ENCODE assay signal across 20 mouse cellular contexts in genomic region chr5:3394145-3394544, GRCm38 (mm10). TPM values are rescaled to one million over a fixed set of nuclear protein-coding genes. Genes with fewer than 3 reads are reported as not detected.
DNase-seq lines count a peak whose midpoint lies in the region; ATAC-seq and TF ChIP-seq lines count a peak whose summit lies in the region.
"Had no signal": no experiment of that assay in that cellular context is flagged by ENCODE, and none has a peak within 500 bp of the region (broad histone marks: within the 10 kb centered on the region; RNA-seq: fewer than 3 reads in every experiment).

No protein-coding gene starts in this region.

- no peak overlapping the region for H3K4me3 ChIP-seq in forebrain, embryonic 16.5 days (replicated peaks; ENCODE audit: low read length)
- H3K4me3 ChIP-seq in forebrain, postnatal 0 days (ENCODE audit: low read depth, low read length): no peak overlapping the region
- no peak overlapping the region for H3K4me3 ChIP-seq in midbrain, embryonic 10.5 days
- no peak overlapping the region for H3K4me3 ChIP-seq in midbrain, postnatal 0 days (ENCODE audit: low read depth, low read length)
- H3K4me3 ChIP-seq: embryonic facial prominence, embryonic 15.5 days; heart, adult 2 months; heart, embryonic 15.5 days; intestine, embryonic 15.5 days had no signal

- WGBS in forebrain, embryonic 16.5 days: 95% methylated on average over 7 of the region's 7 CpGs
- WGBS in forebrain, postnatal 0 days: 90% methylated on average over 7 of the region's 7 CpGs
- WGBS in midbrain, embryonic 10.5 days: 89% methylated on average over 7 of the region's 7 CpGs
- WGBS in midbrain, postnatal 0 days: 90% methylated on average over 7 of the region's 7 CpGs

- no peak for TF ChIP-seq CTCF in forebrain, postnatal 0 days (IDR thresholded peaks at IDR 0.05; ENCODE audit: low read depth)
- TF ChIP-seq CTCF in midbrain, postnatal 0 days (IDR thresholded peaks at IDR 0.05): no peak

- H3K4me1 ChIP-seq in forebrain, embryonic 16.5 days (replicated peaks; ENCODE audit: control insufficient read depth, insufficient read depth, low read length): peaks cover 13% of the 10 kb centered on the region
- no peaks in the 10 kb centered on the region for H3K4me1 ChIP-seq in forebrain, postnatal 0 days (ENCODE audit: insufficient read depth)
- H3K4me1 ChIP-seq in midbrain, embryonic 10.5 days: peaks cover 19% of the 10 kb centered on the region; the same call in 1 of the 2 replicates
- no peaks in the 10 kb centered on the region for H3K4me1 ChIP-seq in midbrain, postnatal 0 days (ENCODE audit: insufficient read depth, low read length)
- H3K4me1 ChIP-seq: embryonic facial prominence, embryonic 15.5 days; heart, embryonic 15.5 days; intestine, embryonic 15.5 days had no signal

- H3K27ac ChIP-seq in forebrain, embryonic 16.5 days (ENCODE audit: low read length): peak overlapping the region; percentile 43; the same call in 1 of the 2 replicates
- H3K27ac ChIP-seq in forebrain, postnatal 0 days (ENCODE audit: low read depth, low read length): no peak overlapping the region
- H3K27ac ChIP-seq in midbrain, embryonic 10.5 days (replicated peaks): peak overlapping the region; percentile 55; the same call in 1 of the 2 replicates
- H3K27ac ChIP-seq in midbrain, postnatal 0 days (ENCODE audit: low read depth, low read length): no peak overlapping the region
- H3K27ac ChIP-seq: embryonic facial prominence, embryonic 15.5 days; heart, adult 2 months; heart, embryonic 15.5 days; intestine, embryonic 15.5 days had no signal

- no peaks in the 10 kb centered on the region for H3K9me3 ChIP-seq in forebrain, embryonic 16.5 days (ENCODE audit: control insufficient read depth, low read length)
- H3K9me3 ChIP-seq in forebrain, postnatal 0 days (ENCODE audit: low read length): no peaks in the 10 kb centered on the region
- no peaks in the 10 kb centered on the region for H3K9me3 ChIP-seq in midbrain, embryonic 10.5 days (replicated peaks)
- H3K9me3 ChIP-seq in midbrain, postnatal 0 days (ENCODE audit: low read length): no peaks in the 10 kb centered on the region
- H3K9me3 ChIP-seq: embryonic facial prominence, embryonic 15.5 days; heart, embryonic 15.5 days; intestine, embryonic 15.5 days had no signal

- DNase-seq in cerebellum, postnatal 14 days: peak; percentile 33 to 37
- no peak for DNase-seq in cerebellum, adult 9-10 months
- DNase-seq in forebrain, postnatal 0 days: no peak
- DNase-seq in midbrain, embryonic 10.5 days (ENCODE audit: low spot score): no peak
- no peak for DNase-seq in midbrain, postnatal 0 days (ENCODE audit: low spot score)
- DNase-seq in left cerebral cortex, postnatal 36 days (ENCODE audit: low spot score in 2 of 2): no peak
- DNase-seq: adrenal gland, postnatal 10 days; cerebellum, adult 11-12 months; cerebellum, adult 9-11 months; embryo, embryonic 11 days; gastrocnemius, postnatal 10 days; heart, postnatal 14 days; kidney, adult 18-20 months had no signal

- no peaks in the 10 kb centered on the region for H3K36me3 ChIP-seq in forebrain, embryonic 16.5 days (ENCODE audit: control insufficient read depth, insufficient read depth)
- H3K36me3 ChIP-seq in forebrain, postnatal 0 days (ENCODE audit: insufficient read depth): no peaks in the 10 kb centered on the region
- H3K36me3 ChIP-seq in midbrain, embryonic 10.5 days: 0 out of 2 replicates have a peak, but pooled peaks cover 2% of the 10 kb centered on the region
- H3K36me3 ChIP-seq in midbrain, postnatal 0 days (ENCODE audit: insufficient read depth, low read length): no peaks in the 10 kb centered on the region
- H3K36me3 ChIP-seq: embryonic facial prominence, embryonic 15.5 days; intestine, embryonic 15.5 days had no signal

- ATAC-seq in forebrain, embryonic 16.5 days: no peak
- no peak for ATAC-seq in forebrain, postnatal 0 days
- ATAC-seq in midbrain, postnatal 0 days (ENCODE audit: low FRiP score): no peak
- 0 out of 2 replicates have a peak, but pooled peaks have one; percentile 39 for ATAC-seq in erythroid progenitor cell, adult 5-6 weeks (replicated peaks; ENCODE audit: low FRiP score, poor library complexity, severe bottlenecking)
- ATAC-seq: intestine, embryonic 15.5 days had no signal

- H3K27me3 ChIP-seq in forebrain, embryonic 16.5 days (replicated peaks; ENCODE audit: control insufficient read depth, insufficient read depth, low read length): no peaks in the 10 kb centered on the region
- no peaks in the 10 kb centered on the region for H3K27me3 ChIP-seq in forebrain, postnatal 0 days (ENCODE audit: insufficient read depth, low read length)
- H3K27me3 ChIP-seq in midbrain, embryonic 10.5 days (ENCODE audit: low read depth, poor library complexity, severe bottlenecking): no peaks in the 10 kb centered on the region
- H3K27me3 ChIP-seq in midbrain, postnatal 0 days (ENCODE audit: insufficient read depth, low read length): no peaks in the 10 kb centered on the region
- H3K27me3 ChIP-seq: embryonic facial prominence, embryonic 15.5 days; heart, embryonic 15.5 days; intestine, embryonic 15.5 days had no signal

- no peak overlapping the region for H3K9ac ChIP-seq in forebrain, embryonic 16.5 days (replicated peaks; ENCODE audit: low read depth, low read length)
- no peak overlapping the region for H3K9ac ChIP-seq in forebrain, postnatal 0 days
- H3K9ac ChIP-seq in midbrain, postnatal 0 days (replicated peaks; ENCODE audit: low read length, poor library complexity, severe bottlenecking): no peak overlapping the region
- H3K9ac ChIP-seq: embryonic facial prominence, embryonic 15.5 days; heart, embryonic 15.5 days; intestine, embryonic 15.5 days had no signal

- no peak overlapping the region for H3K4me2 ChIP-seq in forebrain, embryonic 16.5 days (ENCODE audit: low read length)
- no peak overlapping the region for H3K4me2 ChIP-seq in forebrain, postnatal 0 days (ENCODE audit: low read depth)
- no peak overlapping the region for H3K4me2 ChIP-seq in midbrain, postnatal 0 days (ENCODE audit: low read depth, low read length, poor library complexity, severe bottlenecking)
- H3K4me2 ChIP-seq: embryonic facial prominence, embryonic 15.5 days; heart, embryonic 11.5 days; heart, embryonic 15.5 days; intestine, embryonic 15.5 days had no signal

- intact Hi-C loops in left cerebral cortex, postnatal 36 days (cut with DNase I): no loop called here

RNA-seq across cellular contexts. Expression of gene Cdk6, which starts 52.9 kb away (rescaled TPM):
- 26.5 and 29.8 TPM in 2 replicates for polyA plus RNA-seq in forebrain, embryonic 16.5 days (2015; fragmentation: Nextera tagmentation; extraction: Ambion mirVana)
- total RNA-seq in forebrain, postnatal 0 days (2014; rRNA removed): 14.3 and 19.8 TPM in 2 replicates
- 4.4 and 9.4 TPM in 2 replicates for polyA plus RNA-seq in forebrain, postnatal 0 days (2015; fragmentation: Nextera tagmentation; extraction: Ambion mirVana)
- 16.5 and 21.6 TPM in 2 replicates for polyA plus RNA-seq in midbrain, embryonic 10.5 days (2016; fragmentation: Nextera tagmentation; extraction: Ambion mirVana)
- total RNA-seq in midbrain, postnatal 0 days (2014; rRNA removed): 7.1 and 22.0 TPM in 2 replicates
- 4.0 and 5.5 TPM in 2 replicates for polyA plus RNA-seq in midbrain, postnatal 0 days (2015; fragmentation: Nextera tagmentation; extraction: Ambion mirVana)
- total RNA-seq in erythroid progenitor cell, adult 5-6 weeks (2015; ENCODE audit: low replicate concordance): 22.3 and 26.8 TPM in 2 replicates
- 8.2 and 10.4 TPM in 2 replicates for total RNA-seq in erythroid progenitor cell, adult 5-6 weeks (2017; ENCODE audit: low replicate concordance)
- total RNA-seq in left cerebral cortex, postnatal 36 days (2021): 1 to 10 TPM; 2.1 to 4.0 TPM

Comparison
In these comparisons a context has a peak if more than half of its experiments do, and no peak if none do; other contexts are left out.
1. DNase-seq: peak in cerebellum, postnatal 14 days (2 of 2); none in cerebellum, adult 9-10 months (single experiment), forebrain, postnatal 0 days (single experiment), midbrain, embryonic 10.5 days (single experiment), midbrain, postnatal 0 days (single experiment) and left cerebral cortex, postnatal 36 days (0 of 2).
2. H3K27ac ChIP-seq: peak in forebrain, embryonic 16.5 days (single experiment) and midbrain, embryonic 10.5 days (single experiment); none in forebrain, postnatal 0 days (single experiment) and midbrain, postnatal 0 days (single experiment).